Mouse (Mus musculus): ENCODE measurements around the gene Tff3. TPM values are rescaled to one million over a fixed set of nuclear protein-coding genes. Genes with fewer than 3 reads are reported as not detected.

The Tff3 gene
- polyA plus RNA-seq, 1 experiment = not detected

- Histone ChIP-seq H3K36me3 (ENCODE audit: control insufficient read depth, insufficient read depth, low read length) (no peaks in the 10 kb centered on the region; the same call in 1 of the 2 replicates), H3K27me3 (replicated peaks; ENCODE audit: control insufficient read depth, insufficient read depth, low read length) (no peaks in the 10 kb centered on the region), H3K4me3 (ENCODE audit: insufficient read depth, low read depth, low read length) (no peak overlapping the region), H3K27ac (ENCODE audit: insufficient read depth, low read depth, low read length) (no peak overlapping the region), H3K4me1 (ENCODE audit: control insufficient read depth, insufficient read depth, low read length) (peaks cover 16% of the 10 kb centered on the region; the same call in 1 of the 2 replicates)
- TF ChIP-seq POLR2A (IDR thresholded peaks at IDR 0.05; ENCODE audit: low read depth, low read length) = no peak
- no peak for TF ChIP-seq CTCF (conservative IDR thresholded peaks at IDR 0.05; ENCODE audit: insufficient read depth, insufficient read length, low read depth, low read length)
- WGBS = 88% methylated on average over 6 of the region's 6 CpGs
- DNase-seq = no peak
Observed at GRCm38 (mm10) chr17:31157921-31158320, 28.5 kb upstream of the Tff3 start.

GRCm38 (mm10) chr17:31153785-31154184 is 24.3 kb upstream of the Tff3 start:
- Histone ChIP-seq H3K4me3 (ENCODE audit: insufficient read depth, low read depth, low read length) (peak overlapping the region; percentile 72; the same call in 1 of the 2 replicates), H3K36me3 (ENCODE audit: control insufficient read depth, insufficient read depth, low read length) (no peaks in the 10 kb centered on the region; the same call in 1 of the 2 replicates), H3K4me1 (ENCODE audit: control insufficient read depth, insufficient read depth, low read length) (peaks cover 10% of the 10 kb centered on the region), H3K27ac (ENCODE audit: insufficient read depth, low read depth, low read length) (no peak overlapping the region; the same call in 1 of the 2 replicates), H3K27me3 (replicated peaks; ENCODE audit: control insufficient read depth, insufficient read depth, low read length) (no peaks in the 10 kb centered on the region)
- TF ChIP-seq POLR2A (IDR thresholded peaks at IDR 0.05; ENCODE audit: low read depth, low read length) (no peak), CTCF (conservative IDR thresholded peaks at IDR 0.05; ENCODE audit: insufficient read depth, insufficient read length, low read depth, low read length) (no peak)
- WGBS = 38% methylated on average over 8 of the region's 8 CpGs
- DNase-seq = no peak

GRCm38 (mm10) chr17:31152966-31153499 is 23.6 kb upstream of the Tff3 start:
- TF ChIP-seq POLR2A (IDR thresholded peaks at IDR 0.05; ENCODE audit: low read depth, low read length) (no peak), CTCF (conservative IDR thresholded peaks at IDR 0.05; ENCODE audit: insufficient read depth, insufficient read length, low read depth, low read length) (no peak)
- Histone ChIP-seq H3K4me1 (ENCODE audit: control insufficient read depth, insufficient read depth, low read length) (peaks cover 10% of the 10 kb centered on the region), H3K4me3 (ENCODE audit: insufficient read depth, low read depth, low read length) (peak overlapping the region; percentile 72), H3K27me3 (replicated peaks; ENCODE audit: control insufficient read depth, insufficient read depth, low read length) (no peaks in the 10 kb centered on the region), H3K36me3 (ENCODE audit: control insufficient read depth, insufficient read depth, low read length) (no peaks in the 10 kb centered on the region; the same call in 1 of the 2 replicates), H3K27ac (ENCODE audit: insufficient read depth, low read depth, low read length) (peak overlapping the region; percentile 92)
- no peak for DNase-seq
- WGBS = 54% methylated on average over 9 of the region's 9 CpGs

- TF ChIP-seq CTCF (conservative IDR thresholded peaks at IDR 0.05; ENCODE audit: insufficient read depth, insufficient read length, low read depth, low read length) (no peak), POLR2A (IDR thresholded peaks at IDR 0.05; ENCODE audit: low read depth, low read length) (no peak)
- H3K4me1 ChIP-seq (ENCODE audit: control insufficient read depth, insufficient read depth, low read length) = peaks cover 10% of the 10 kb centered on the region
- DNase-seq = peak; percentile 93
- no peaks in the 10 kb centered on the region for H3K27me3 ChIP-seq (replicated peaks; ENCODE audit: control insufficient read depth, insufficient read depth, low read length)
- H3K36me3 ChIP-seq (ENCODE audit: control insufficient read depth, insufficient read depth, low read length) = no peaks in the 10 kb centered on the region; the same call in 1 of the 2 replicates
- peak overlapping the region; percentile 72 for H3K4me3 ChIP-seq (ENCODE audit: insufficient read depth, low read depth, low read length)
- H3K27ac ChIP-seq (ENCODE audit: insufficient read depth, low read depth, low read length) = peak overlapping the region; percentile 92
- WGBS = 34% methylated on average over 5 of the region's 5 CpGs
Observed at GRCm38 (mm10) chr17:31152512-31152911, 23.1 kb upstream of the Tff3 start.

GRCm38 (mm10) chr17:31145998-31146397 is 16.6 kb upstream of the Tff3 start:
- Histone ChIP-seq H3K27me3 (replicated peaks; ENCODE audit: control insufficient read depth, insufficient read depth, low read length) (no peaks in the 10 kb centered on the region), H3K27ac (ENCODE audit: insufficient read depth, low read depth, low read length) (no peak overlapping the region), H3K4me1 (ENCODE audit: control insufficient read depth, insufficient read depth, low read length) (no peaks in the 10 kb centered on the region), H3K4me3 (ENCODE audit: insufficient read depth, low read depth, low read length) (no peak overlapping the region), H3K36me3 (ENCODE audit: control insufficient read depth, insufficient read depth, low read length) (no peaks in the 10 kb centered on the region)
- WGBS = 68% methylated on average over 9 of the region's 9 CpGs
- no peak for TF ChIP-seq CTCF (conservative IDR thresholded peaks at IDR 0.05; ENCODE audit: insufficient read depth, insufficient read length, low read depth, low read length)
- no peak for TF ChIP-seq POLR2A (IDR thresholded peaks at IDR 0.05; ENCODE audit: low read depth, low read length)
- no peak for DNase-seq

- Histone ChIP-seq H3K36me3 (ENCODE audit: control insufficient read depth, insufficient read depth, low read length) (no peaks in the 10 kb centered on the region), H3K4me3 (ENCODE audit: insufficient read depth, low read depth, low read length) (no peak within 1 kb of the TSS), H3K27ac (ENCODE audit: insufficient read depth, low read depth, low read length) (no peak within 1 kb of the TSS), H3K4me1 (ENCODE audit: control insufficient read depth, insufficient read depth, low read length) (no peaks in the 10 kb centered on the region), H3K27me3 (replicated peaks; ENCODE audit: control insufficient read depth, insufficient read depth, low read length) (no peaks in the 10 kb centered on the region)
- no peak for TF ChIP-seq POLR2A (IDR thresholded peaks at IDR 0.05; ENCODE audit: low read depth, low read length)
- no peak for TF ChIP-seq CTCF (conservative IDR thresholded peaks at IDR 0.05; ENCODE audit: insufficient read depth, insufficient read length, low read depth, low read length)
- no peak for DNase-seq
- 50% methylated on average over 15 of the region's 15 CpGs for WGBS
Observed at GRCm38 (mm10) chr17:31144040-31145037, 14.9 kb upstream of the Tff3 start, which contains the start of gene Tff2. Gene Tff2 (minus strand): TSS chr17:31144282.

GRCm38 (mm10) chr17:31142116-31142515 is 12.7 kb upstream of the Tff3 start:
- Histone ChIP-seq H3K4me1 (ENCODE audit: control insufficient read depth, insufficient read depth, low read length) (no peaks in the 10 kb centered on the region), H3K36me3 (ENCODE audit: control insufficient read depth, insufficient read depth, low read length) (no peaks in the 10 kb centered on the region), H3K27ac (ENCODE audit: insufficient read depth, low read depth, low read length) (no peak overlapping the region), H3K4me3 (ENCODE audit: insufficient read depth, low read depth, low read length) (no peak overlapping the region), H3K27me3 (replicated peaks; ENCODE audit: control insufficient read depth, insufficient read depth, low read length) (no peaks in the 10 kb centered on the region)
- no peak for TF ChIP-seq POLR2A (IDR thresholded peaks at IDR 0.05; ENCODE audit: low read depth, low read length)
- no peak for TF ChIP-seq CTCF (conservative IDR thresholded peaks at IDR 0.05; ENCODE audit: insufficient read depth, insufficient read length, low read depth, low read length)
- 94% methylated on average over 7 of the region's 7 CpGs for WGBS
- no peak for DNase-seq
